Mouse (Mus musculus): ENCODE measurements around the gene Eipr1. TPM values are rescaled to one million over a fixed set of nuclear protein-coding genes. Genes with fewer than 3 reads are reported as not detected.

The Eipr1 gene
- total and polyA plus RNA-seq, 3 experiments, result 33.3 to 35.4 (median 34.4) TPM

- H3K27me3 ChIP-seq (replicated peaks), result no peaks in the 10 kb centered on the region
- H3K4me2 ChIP-seq (ENCODE audit: insufficient read depth, low read depth, poor library complexity, severe bottlenecking), result no peak overlapping the region
- H3K36me3 ChIP-seq (replicated peaks in 1 of 2; ENCODE audit: control insufficient read depth in 1 of 2, insufficient read depth in 1 of 2, low read length in 1 of 2), result peaks cover 32 to 90% of the 10 kb centered on the region in 2 experiments
- H3K9me3 ChIP-seq (replicated peaks; ENCODE audit: low read length), result no peaks in the 10 kb centered on the region
- dilution Hi-C loops (cut with MboI; ENCODE audit: extremely low pct_ligation_motif_present, extremely low pct_unique_long_range_greater_than_20kb, low sequenced_read_pairs), result no loop called here
- TF ChIP-seq ZNF384 (IDR thresholded peaks at IDR 0.05; ENCODE audit: low read depth, low read length), result no peak
- no peak for TF ChIP-seq ELF1 (IDR thresholded peaks at IDR 0.05; ENCODE audit: low read depth, low read length)
- TF ChIP-seq MXI1 (IDR thresholded peaks at IDR 0.05; ENCODE audit: low read depth, low read length), result no peak
- TF ChIP-seq ZKSCAN1 (IDR thresholded peaks at IDR 0.05; ENCODE audit: borderline replicate concordance, low read depth, low read length), result no peak
- no peak for TF ChIP-seq USF2 (conservative IDR thresholded peaks at IDR 0.05; ENCODE audit: low read depth, low read length)
- no peak for TF ChIP-seq BHLHE40 (IDR thresholded peaks at IDR 0.05; ENCODE audit: low read depth, low read length)
- no peak for TF ChIP-seq ZC3H11A (IDR thresholded peaks at IDR 0.05; ENCODE audit: low read depth, low read length)
- no peak for TF ChIP-seq ETS1 (conservative IDR thresholded peaks at IDR 0.05; ENCODE audit: low read depth, low read length)
- no peak for TF ChIP-seq E2F4 (IDR thresholded peaks at IDR 0.05; ENCODE audit: insufficient replicate concordance, low read depth, low read length)
- TF ChIP-seq KAT2A (IDR thresholded peaks at IDR 0.05; ENCODE audit: insufficient replicate concordance, low read length), result no peak
- TF ChIP-seq MEF2A (IDR thresholded peaks at IDR 0.05; ENCODE audit: borderline replicate concordance, low read depth, low read length), result no peak
- no peak for TF ChIP-seq JUND (conservative IDR thresholded peaks at IDR 0.05; ENCODE audit: low read depth, low read length)
- TF ChIP-seq POLR2A (IDR thresholded peaks at IDR 0.05; ENCODE audit: low read depth, low read length), result no peak
- no peak for TF ChIP-seq EP300 (IDR thresholded peaks at IDR 0.05; ENCODE audit: low read length)
- no peak for TF ChIP-seq CHD2 (IDR thresholded peaks at IDR 0.05; ENCODE audit: low read length)
- TF ChIP-seq TBP (conservative IDR thresholded peaks at IDR 0.05; ENCODE audit: low read depth, low read length), result no peak
- TF ChIP-seq CHD1 (IDR thresholded peaks at IDR 0.05; ENCODE audit: low read depth, low read length), result no peak
- no peak for TF ChIP-seq HCFC1 (IDR thresholded peaks at IDR 0.05; ENCODE audit: low read depth, low read length)
- TF ChIP-seq UBTF (IDR thresholded peaks at IDR 0.05; ENCODE audit: low read depth, low read length), result no peak
- TF ChIP-seq JUN (IDR thresholded peaks at IDR 0.05; ENCODE audit: insufficient read depth, low read depth, low read length), result no peak
- in situ Hi-C loops (cut with MboI; ENCODE audit: low pct_ligation_motif_present, low pct_unique_long_range_greater_than_20kb, low sequenced_read_pairs), result no loop called here
- no peaks in the 10 kb centered on the region for H3K79me2 ChIP-seq (replicated peaks; ENCODE audit: control insufficient read depth, extremely low read depth, insufficient read depth, poor library complexity, severe bottlenecking)
- H3K9ac ChIP-seq (ENCODE audit: insufficient read depth, low read depth), result no peak overlapping the region
- DNase-seq (ENCODE audit: extremely low read depth), result no peak
- no peak overlapping the region for H3K27ac ChIP-seq (ENCODE audit: insufficient read depth, low read depth)
- no peak overlapping the region for H3K4me3 ChIP-seq (replicated peaks in 1 of 3; ENCODE audit: low read depth in 2 of 3, low read length in 2 of 3, poor library complexity in 1 of 3)
- H3K4me1 ChIP-seq (ENCODE audit: control insufficient read depth in 1 of 2, insufficient read depth in 2 of 2), result no peaks in the 10 kb centered on the region
These were observed 117.2 kb downstream of the Eipr1 start for GRCm38 (mm10) chr12:28868794-28869193.

GRCm38 (mm10) chr12:28872271-28872670 is 120.7 kb downstream of the Eipr1 start:
- TF ChIP-seq IRF4 (IDR thresholded peaks at IDR 0.05; ENCODE audit: low read depth, low read length) (no peak), PAX5 (IDR thresholded peaks at IDR 0.05; ENCODE audit: low read length) (no peak), POLR2AphosphoS2 (IDR thresholded peaks at IDR 0.05; ENCODE audit: low read depth, low read length) (no peak), SMC3 (IDR thresholded peaks at IDR 0.05; ENCODE audit: low read depth, low read length) (no peak), HCFC1 (IDR thresholded peaks at IDR 0.05; ENCODE audit: low read depth, low read length) (no peak), POLR2A (IDR thresholded peaks at IDR 0.05; ENCODE audit: low read depth, low read length) (no peak), MYC (IDR thresholded peaks at IDR 0.05; ENCODE audit: low read depth, low read length) (no peak), CHD1 (IDR thresholded peaks at IDR 0.05; ENCODE audit: low read depth, low read length) (no peak), RCOR1 (conservative IDR thresholded peaks at IDR 0.05; ENCODE audit: low read depth, low read length) (no peak), TBP (conservative IDR thresholded peaks at IDR 0.05; ENCODE audit: low read depth, low read length) (no peak), JUND (conservative IDR thresholded peaks at IDR 0.05; ENCODE audit: low read depth, low read length) (no peak), CHD2 (IDR thresholded peaks at IDR 0.05; ENCODE audit: low read length) (no peak), USF1 (IDR thresholded peaks at IDR 0.05; ENCODE audit: low read depth, low read length) (no peak), MAZ (IDR thresholded peaks at IDR 0.05; ENCODE audit: low read depth, low read length) (no peak), GABPA (IDR thresholded peaks at IDR 0.05; ENCODE audit: insufficient replicate concordance, low read depth, low read length) (no peak), ZC3H11A (IDR thresholded peaks at IDR 0.05; ENCODE audit: low read depth, low read length) (no peak)
- DNase-seq (ENCODE audit: extremely low read depth), result no peak
- no peak overlapping the region for H3K27ac ChIP-seq (ENCODE audit: insufficient read depth, low read depth)
- H3K36me3 ChIP-seq (replicated peaks in 1 of 2; ENCODE audit: control insufficient read depth in 1 of 2, insufficient read depth in 1 of 2, low read length in 1 of 2), result peaks cover 6 to 65% of the 10 kb centered on the region in 2 experiments
- H3K9me3 ChIP-seq (replicated peaks; ENCODE audit: low read length), result no peaks in the 10 kb centered on the region
- H3K27me3 ChIP-seq (replicated peaks), result no peaks in the 10 kb centered on the region
- no peaks in the 10 kb centered on the region for H3K4me1 ChIP-seq (ENCODE audit: control insufficient read depth in 1 of 2, insufficient read depth in 2 of 2)
- H3K9ac ChIP-seq (ENCODE audit: insufficient read depth, low read depth), result no peak overlapping the region
- no peak overlapping the region for H3K4me3 ChIP-seq (replicated peaks in 1 of 3; ENCODE audit: low read depth in 2 of 3, low read length in 2 of 3, poor library complexity in 1 of 3)
- in situ Hi-C loops (cut with MboI; ENCODE audit: low pct_ligation_motif_present, low pct_unique_long_range_greater_than_20kb, low sequenced_read_pairs), result no loop called here
- no peak overlapping the region for H3K4me2 ChIP-seq (ENCODE audit: insufficient read depth, low read depth, poor library complexity, severe bottlenecking)
- dilution Hi-C loops (cut with MboI; ENCODE audit: extremely low pct_ligation_motif_present, extremely low pct_unique_long_range_greater_than_20kb, low sequenced_read_pairs), result no loop called here
- H3K79me2 ChIP-seq (replicated peaks; ENCODE audit: control insufficient read depth, extremely low read depth, insufficient read depth, poor library complexity, severe bottlenecking), result no peaks in the 10 kb centered on the region

Data from CH12.LX (cell line).